Mouse (Mus musculus): ENCODE data around the gene Fzd5. TPM values are rescaled to one million over a fixed set of nuclear protein-coding genes. Genes with fewer than 3 reads are reported as not detected.

Gene Fzd5
- total RNA-seq, 2 experiments from 2014 or later, result 15.9 to 20.5 TPM

DNA sequence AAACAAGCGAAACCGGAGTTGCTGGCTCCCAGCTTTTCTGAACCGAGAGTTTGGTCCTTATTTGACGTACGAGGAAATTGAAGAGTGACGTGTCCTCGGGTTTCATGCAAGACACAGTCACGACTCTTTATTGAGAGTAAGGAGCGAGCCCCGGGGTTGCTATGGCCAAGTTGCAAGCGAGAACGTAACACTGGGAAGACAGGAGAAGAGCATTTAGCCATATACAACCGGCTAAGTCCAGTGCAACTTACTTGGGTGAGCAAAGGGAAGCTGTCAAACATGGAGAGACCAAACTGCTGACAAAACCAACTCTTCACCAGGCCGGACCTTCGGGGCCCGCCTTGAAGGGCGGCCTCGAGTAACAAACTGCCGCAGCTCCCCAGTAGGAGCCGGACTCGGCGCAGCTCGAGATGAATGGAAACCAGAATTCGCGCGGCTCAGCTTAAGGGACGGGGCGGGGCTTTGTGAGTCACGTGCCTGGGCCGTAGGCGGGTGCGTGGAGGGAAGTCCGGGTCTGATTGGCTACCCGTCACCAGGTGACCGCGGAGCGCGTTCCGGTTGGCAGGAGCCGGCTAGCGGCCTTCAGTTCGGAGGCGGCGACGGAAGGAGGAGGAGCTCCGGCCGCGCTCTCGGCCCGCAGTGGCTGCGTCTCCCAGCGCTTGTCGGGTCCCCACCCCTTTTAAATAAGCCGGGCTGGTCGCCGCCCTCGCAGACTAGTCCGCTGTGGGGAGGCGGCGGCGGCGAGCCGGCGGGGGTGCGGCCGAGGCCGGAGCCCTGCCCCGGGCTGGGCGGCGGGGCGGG is 47.1 kb downstream of the Fzd5 start, which contains the start of gene Ccnyl1:
Ccnyl1 (plus strand) TSS at position 243 of the 801 bp plus-strand sequence.
- DNase-seq (ENCODE audit: low spot score in 2 of 2), result peak; percentile 95 to 96

DNA sequence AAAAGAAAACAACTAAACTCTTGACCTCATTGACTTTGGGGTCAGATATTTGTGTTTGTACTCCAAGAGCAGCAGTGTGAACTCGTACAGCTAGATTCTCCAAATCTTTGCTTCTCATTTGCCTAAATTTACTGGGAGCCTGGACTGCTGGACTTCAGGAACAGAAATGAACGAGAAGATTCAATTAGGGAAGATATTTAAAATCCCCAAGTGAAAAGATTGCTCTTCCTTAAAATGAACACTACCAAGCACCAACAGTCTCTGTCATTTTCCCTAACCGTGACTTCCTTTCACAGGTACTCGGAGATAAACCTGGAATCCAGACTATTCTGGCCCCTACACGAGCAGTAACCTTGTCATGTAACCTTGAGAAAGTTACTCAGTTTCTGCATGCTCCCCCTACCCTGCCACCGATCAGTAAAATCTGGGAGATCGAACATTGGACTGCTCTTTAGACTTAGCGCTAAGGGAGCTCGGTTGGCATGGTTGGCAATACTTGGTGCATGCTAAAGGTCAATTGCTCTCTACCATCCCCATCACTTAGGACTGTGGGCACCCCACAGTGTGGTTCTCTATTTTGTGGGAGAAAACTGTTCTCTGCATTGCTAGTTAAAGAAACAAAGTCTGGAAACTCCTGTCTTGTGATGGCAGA is 47.9 kb downstream of the Fzd5 start:
- DNase-seq (ENCODE audit: low spot score in 2 of 2), result no peak

DNA sequence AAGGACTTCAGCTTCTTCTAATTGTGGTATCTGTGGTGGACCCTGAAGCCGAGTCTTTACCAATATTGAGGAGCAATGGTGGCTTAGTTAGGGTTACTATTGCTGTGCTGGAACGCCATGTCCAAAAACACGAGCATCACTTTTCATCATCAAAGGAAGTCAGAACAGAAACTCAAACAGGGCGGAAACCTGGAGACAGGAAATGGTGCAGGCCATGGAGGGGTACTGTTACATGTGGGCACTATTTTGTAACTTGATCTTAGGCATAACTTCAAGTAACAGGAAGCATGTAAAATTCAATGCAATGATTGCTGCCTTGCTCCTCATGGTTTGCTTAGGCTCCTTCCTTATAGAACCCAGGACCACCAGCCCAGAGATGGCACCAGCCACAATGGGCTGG is 49.5 kb downstream of the Fzd5 start:
- DNase-seq (ENCODE audit: low spot score in 2 of 2), result no peak

DNA sequence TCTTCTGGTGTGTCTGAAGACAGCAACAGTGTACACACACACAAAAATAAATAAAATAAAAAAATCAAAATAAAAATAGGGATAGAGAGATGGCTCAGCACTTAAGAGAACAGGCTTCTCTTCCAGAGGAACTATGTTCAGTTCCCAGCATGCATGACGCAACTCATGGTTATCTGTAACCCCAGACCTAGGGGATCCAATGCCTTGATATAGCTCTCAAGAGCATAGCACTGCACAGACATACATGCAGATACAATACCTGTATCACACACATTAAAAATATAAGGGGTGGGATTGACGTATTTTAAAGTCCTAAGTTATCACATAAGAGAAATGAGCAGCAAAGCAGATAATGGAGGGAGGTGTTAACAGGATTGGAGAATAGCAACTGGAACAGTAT is 53.1 kb downstream of the Fzd5 start:
- DNase-seq (ENCODE audit: low spot score in 2 of 2), result no peak

DNA sequence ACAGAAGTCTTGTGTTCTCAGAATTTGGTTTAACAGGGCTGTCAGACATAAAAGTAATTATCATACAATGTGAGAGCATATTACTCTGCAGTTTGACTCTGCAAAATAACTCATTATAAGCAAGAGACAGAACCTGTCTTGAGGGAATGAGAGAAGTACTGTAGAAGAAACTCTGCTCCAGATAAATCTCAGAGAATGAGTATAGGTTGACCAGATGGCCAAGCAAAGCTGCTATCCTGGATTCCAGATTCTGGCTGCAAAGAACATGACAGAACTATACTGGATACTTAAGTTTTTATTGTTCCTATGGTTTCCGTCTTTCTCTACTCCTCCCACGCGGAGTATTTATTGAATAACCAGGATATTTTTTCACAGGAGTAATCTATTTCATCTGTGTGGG is 54.5 kb downstream of the Fzd5 start:
- DNase-seq (ENCODE audit: low spot score in 2 of 2), result no peak

DNA sequence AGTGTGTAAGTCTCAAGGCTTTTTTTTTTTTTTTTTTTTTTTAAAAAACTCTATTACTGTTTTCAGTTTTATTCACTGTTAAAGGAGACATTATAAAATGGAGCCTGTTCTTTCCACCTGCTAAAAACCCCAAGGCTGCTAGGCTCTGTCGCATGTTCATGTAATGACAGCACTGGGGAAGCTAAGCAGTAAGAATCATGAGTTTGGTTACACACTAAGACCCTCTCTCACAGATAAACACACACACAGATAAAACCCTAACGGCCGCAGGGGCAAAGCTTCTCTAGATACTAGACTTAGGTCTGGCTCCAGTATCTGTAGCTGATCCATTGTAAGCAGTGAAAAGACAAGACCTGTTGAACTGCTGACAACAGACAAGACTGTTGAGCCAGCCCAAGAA is 56.1 kb downstream of the Fzd5 start:
- DNase-seq (ENCODE audit: low spot score in 2 of 2), result no peak

Other genes starting within 250 kb of the Fzd5 start
- gene Creb1, start 205.1 kb downstream of the Fzd5 start, total RNA-seq (2021), result 10 to 100 TPM; 35.6 to 40.6 TPM
- gene Mettl21a, start 120.5 kb downstream of the Fzd5 start, total RNA-seq (2021), result 10 to 100 TPM in 1 of 2 experiments, 1 to 10 TPM in 1; 8.5 to 16.5 TPM
- gene Ccnyl1, start 47.3 kb downstream of the Fzd5 start, total RNA-seq (2021), result 10 to 100 TPM; 15.9 to 16.5 TPM
- gene Plekhm3, start 219.1 kb upstream of the Fzd5 start, total RNA-seq (2021), result 10 to 100 TPM; 14.9 to 16.6 TPM